Mouse (Mus musculus): ENCODE data around the gene Tspyl3.
A peak's percentile ranks its signal among the peaks of the same experiment; 100 is the strongest.

Tspyl3 gene

DNA sequence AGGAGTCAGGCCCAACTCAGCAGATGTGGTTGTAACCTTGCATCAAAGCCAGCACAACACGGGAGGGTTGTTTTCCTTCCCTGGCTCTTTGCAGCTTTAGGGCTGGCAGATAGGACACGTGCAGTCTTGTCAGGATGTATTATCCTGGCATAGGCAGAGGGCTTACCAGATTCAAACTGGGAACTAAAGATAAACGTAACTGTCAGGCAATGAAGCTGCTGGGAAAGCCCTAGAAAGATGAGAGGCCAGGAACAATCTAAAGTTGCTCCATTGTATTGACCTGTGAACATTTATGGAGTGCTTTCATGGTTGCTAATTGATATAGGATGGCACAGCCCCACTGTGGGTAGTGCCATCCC, 333 bp upstream of the Tspyl3 start:
- DNase-seq, result no peak

DNA sequence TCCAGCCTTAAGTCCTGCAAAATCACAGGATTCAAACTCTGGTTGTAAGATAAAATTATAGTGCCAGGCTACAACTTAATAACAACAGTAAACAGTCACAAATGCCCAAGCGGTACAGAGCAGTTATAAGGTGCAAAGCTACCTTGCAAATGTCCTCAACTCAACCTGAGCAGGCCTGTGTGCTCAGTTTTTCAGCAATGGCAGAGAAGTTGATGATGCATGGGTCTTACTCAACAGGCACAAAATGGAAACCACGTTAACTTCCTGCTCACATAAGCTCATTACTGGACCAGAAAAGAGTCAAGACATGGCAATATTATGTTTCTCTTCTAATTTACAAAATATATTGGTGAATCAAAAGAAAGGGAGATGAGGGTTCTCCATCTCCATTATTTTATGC, 2.7 kb downstream of the Tspyl3 start:
- DNase-seq, result no peak

DNA sequence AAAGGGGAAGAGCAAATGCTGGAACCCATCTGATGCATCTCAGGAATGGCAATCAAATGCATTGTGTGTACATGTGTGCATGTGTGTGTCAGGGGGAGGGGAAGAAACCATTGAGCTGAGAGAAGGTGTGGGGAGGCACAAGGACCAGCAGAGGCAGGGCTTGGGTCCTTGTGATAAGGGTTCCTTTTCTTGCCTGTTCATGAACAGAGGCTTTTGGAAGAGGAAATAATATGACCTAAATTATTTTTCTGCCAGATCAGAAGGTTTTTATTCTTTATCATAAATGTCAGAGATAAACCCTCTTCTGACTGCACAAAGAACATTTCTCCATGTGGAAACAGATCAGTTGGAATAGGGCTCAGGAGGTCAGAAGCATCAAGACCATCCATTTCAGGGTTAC, 3.1 kb downstream of the Tspyl3 start:
- no peak for DNase-seq

DNA sequence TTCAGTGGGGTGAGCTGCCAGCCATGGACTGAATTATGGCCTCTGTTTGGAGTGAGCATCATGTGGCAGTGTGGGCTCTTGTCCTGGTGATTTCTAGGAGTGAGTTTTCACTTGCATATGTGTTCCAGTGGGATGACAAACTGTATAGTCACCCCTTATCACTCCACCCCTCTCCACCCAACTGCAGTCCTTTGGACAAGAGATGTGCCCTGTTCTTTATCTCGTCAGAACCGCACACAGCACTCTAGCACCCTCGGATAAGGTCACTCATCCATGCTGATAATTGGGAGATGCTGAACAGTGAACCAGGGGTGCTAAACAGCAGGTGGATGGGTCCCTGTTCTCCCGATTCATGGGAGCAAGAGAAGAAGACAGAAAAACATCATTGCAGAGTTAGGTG, 3.6 kb downstream of the Tspyl3 start:
- no peak for DNase-seq

DNA sequence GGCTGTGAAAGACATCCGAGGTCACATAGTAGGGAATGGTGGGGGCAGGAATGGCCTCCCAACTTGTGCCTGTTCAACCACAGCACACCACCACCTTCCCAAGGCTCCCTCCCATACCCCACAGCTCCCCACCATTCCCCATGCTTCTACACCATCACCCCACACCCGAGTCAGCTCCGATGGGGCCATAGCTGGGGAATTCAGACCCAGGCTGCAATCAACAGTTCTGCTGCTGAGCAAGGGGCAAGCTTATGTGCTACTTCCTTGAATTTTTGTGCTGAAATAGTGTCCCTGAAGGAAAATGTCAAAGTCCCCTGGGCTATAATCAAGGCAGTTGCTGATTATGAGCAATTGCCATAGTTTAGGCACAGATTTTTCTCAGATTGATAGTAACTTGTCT, 6.7 kb downstream of the Tspyl3 start:
- no peak for DNase-seq

- no peak for DNase-seq
These were observed 7.4 kb downstream of the Tspyl3 start for GRCm38 (mm10) chr2:153217826-153218340.

- DNase-seq, result no peak
These were observed 9.8 kb downstream of the Tspyl3 start for GRCm38 (mm10) chr2:153215421-153215820.

- DNase-seq, result no peak
These were observed 10.4 kb downstream of the Tspyl3 start for GRCm38 (mm10) chr2:153214771-153215259.

DNA sequence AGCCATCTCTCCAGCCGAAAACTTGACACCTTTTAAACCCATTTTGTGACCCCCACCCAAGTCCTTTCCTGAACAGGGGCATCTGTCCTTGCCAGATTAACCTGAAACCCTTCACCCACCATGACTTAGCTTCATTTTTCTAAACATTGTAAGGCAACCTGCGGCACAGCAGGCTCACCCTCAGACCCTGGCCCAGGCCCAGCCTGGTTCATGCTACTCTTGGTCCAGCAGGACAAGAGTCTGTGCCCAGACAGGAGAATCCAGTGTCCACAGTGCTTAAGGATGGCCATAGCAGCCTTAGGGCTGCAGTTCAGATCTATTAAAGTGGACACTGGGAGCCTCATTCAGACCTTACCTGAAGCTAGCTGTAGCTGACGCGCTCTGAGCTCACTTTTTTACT, 11.9 kb downstream of the Tspyl3 start:
- DNase-seq, result no peak

GRCm38 (mm10) chr2:153211451-153211850, 13.8 kb downstream of the Tspyl3 start:
- DNase-seq, result no peak

DNA sequence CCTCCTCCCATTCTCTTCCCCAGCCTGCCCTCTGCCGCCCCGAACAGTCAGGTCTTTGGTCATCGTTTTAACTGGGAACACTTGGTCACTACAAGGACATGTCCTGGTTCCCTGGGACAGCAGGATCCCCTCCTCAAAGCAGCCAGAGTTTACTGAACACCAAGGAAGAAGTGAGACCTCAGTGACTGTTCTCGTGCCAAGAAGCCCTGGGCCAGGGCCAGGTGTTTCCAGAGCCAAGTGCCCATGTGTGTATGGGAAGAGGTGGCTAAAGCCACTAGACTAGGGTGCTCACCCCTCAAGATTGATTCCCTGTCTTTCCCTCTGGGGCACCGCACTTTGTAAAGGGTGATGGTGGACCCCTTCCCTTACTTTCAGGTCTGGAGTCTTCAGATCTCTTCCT, 16.0 kb downstream of the Tspyl3 start:
- peak; percentile 31 for DNase-seq

DNA sequence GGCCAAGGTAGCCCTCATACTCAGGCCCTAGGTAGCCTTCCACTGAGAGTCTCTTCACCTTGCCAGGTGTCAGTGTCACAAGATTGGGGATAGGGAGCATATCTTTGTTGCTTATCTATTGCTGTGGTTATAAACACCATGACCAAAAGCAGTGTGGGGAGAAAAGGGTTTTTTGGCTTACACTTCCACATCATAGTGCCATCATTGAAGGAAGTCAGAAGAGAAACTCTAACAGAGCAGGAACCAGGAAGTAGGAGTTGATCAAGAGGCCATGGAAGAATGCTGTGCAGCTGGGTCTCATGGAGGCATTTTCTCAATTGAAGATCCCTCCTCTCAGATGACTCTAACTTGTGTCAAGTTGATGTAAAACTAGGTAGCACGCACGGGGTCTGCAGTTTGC, 17.1 kb downstream of the Tspyl3 start:
- no peak for DNase-seq

GRCm38 (mm10) chr2:153202766-153203165, 22.5 kb downstream of the Tspyl3 start:
- DNase-seq, result no peak

DNA sequence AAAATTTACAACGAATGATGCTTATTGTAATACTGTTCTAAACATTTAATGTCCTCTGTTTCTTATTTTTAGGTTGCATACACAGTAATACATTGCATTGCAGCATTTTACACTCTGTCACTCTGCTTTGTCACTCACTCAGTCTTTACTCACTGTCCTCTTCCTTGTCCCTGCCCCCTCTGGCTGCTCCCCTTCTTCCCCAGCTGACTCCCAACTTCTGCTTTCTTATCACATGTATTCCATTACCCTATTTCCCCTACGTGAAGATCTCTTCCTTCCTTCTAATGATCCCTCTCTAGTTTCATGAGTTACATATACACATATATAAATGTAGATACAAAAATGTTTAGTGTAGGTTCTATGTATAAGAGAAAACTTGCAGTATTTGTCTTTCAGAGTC, 26.1 kb downstream of the Tspyl3 start:
- no peak for DNase-seq

- no peak for DNase-seq
These were observed 26.8 kb downstream of the Tspyl3 start for GRCm38 (mm10) chr2:153198485-153198884.

DNA sequence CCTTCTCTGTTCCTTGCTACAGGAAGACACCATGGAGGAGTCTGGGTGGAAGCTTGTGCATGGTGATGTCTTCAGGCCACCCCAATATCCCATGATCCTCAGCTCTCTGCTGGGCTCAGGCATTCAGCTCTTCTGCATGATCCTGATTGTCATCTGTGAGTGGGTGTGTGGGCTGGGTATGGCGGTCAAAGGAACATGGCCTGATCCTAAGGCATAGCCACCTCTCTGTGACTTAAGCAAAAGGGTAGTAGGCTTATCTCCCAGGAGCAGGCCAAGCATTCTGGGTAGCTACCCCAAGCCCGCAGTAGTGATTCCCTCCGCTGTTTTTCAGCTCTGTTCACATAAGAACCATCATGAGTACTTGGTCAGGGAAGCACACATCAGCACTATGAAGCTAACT, 31.0 kb downstream of the Tspyl3 start:
- no peak for DNase-seq

GRCm38 (mm10) chr2:153191242-153191641, 34.0 kb downstream of the Tspyl3 start:
- DNase-seq, result no peak

GRCm38 (mm10) chr2:153187848-153188247, 37.4 kb downstream of the Tspyl3 start:
- no peak for DNase-seq

- peak; percentile 21 for DNase-seq
These were observed 39.1 kb downstream of the Tspyl3 start for GRCm38 (mm10) chr2:153186176-153186591.

DNA sequence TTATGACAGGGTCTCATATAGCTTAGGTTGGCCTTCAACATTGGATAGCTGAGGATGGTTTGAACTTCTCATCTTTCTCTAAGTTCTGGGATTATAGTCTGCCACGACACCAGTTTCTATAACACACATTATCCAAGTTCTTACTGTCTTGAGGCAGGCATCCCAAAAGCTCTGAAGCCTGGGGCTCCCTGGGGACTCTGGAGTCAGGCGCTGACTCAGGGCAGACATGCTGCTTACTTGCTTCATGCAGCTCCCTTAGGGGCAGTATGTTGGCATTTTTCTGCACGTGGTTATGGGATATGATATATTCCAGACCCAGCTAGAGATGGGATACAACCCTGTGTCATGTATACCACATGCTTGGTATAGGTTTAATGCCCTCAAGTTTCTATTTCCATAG, 45.3 kb downstream of the Tspyl3 start:
- no peak for DNase-seq

DNA sequence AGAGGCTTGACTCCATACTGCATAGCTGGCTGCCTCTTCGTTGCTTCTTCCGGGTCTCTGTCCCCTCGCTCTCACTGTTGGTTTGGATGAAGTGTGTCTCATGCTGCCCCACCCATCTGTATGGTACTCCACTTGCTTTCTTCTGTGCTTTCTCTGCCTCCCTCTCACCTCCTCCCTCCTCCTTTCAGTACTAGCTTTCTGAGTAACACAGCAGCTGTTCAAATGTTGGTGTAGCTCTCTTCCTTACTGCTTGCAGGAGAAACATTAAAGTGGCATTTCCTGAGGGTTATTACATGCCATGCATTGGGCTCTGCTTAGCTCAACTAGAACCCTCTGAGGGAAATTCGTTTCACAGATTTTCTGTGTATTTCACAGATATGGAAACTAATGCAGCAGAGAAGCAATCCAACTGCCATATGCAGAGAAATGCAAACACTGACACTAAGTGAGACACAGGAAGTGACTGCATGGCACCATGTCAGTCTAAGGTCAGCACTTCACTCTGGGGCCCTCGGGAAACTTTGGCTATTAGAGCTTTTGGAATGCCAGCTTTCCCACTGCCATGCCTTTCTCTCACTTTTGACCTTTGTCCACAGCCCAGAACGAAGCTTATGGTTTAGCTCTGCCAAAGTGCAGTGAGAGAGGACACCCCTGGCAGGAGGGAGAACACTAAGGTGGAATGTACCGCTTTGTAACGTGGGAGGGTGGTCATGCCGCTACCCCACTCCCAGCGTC, 45.9 kb downstream of the Tspyl3 start:
- DNase-seq, result no peak

DNA sequence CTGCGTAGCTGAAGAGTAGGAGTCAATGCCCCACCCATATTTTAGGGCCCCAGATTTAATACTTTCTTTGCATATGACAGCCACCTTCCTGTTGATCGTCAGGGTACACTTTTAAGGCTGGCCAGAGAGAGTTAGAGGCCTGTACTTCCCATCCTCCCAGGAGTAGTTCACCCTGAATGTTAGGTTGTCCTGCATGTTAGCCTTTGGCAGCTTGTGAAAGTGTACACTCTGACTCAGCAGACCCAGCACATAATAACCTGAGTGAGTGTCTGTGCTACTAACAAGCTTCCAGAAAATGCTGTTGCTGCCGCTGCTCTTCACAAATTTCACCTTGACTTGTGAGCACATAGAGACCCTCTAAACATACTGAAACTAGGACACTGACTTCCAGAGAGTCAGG, 48.1 kb downstream of the Tspyl3 start:
- no peak for DNase-seq

DNA sequence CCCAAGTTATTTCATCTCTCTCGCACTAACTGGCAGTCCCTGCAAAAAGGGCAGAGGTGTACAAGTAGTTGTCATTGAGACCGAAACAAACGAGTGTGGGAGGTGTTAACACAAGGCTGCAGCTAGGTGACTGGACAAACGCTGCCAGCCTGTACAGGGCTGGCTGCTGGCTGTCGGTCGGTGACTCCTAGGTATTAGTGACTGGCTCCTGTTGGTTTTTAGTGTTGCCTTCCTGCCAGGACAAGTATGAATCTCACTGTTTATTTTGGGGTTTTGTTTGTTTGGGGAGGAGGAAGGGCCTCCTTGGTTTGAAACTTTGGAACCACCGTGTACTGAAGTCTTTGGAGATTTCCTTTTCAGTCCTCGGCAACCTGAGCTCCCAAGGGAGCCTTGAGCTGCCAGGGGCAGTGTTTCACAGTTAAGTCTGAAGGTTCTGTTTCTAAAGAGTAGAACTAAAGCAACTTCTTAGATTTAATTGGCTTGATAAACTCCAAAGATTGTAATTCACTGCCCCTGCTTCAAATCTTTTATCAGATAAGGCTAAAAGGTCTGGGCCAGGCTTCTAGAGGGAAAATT, 49.2 kb downstream of the Tspyl3 start:
- DNase-seq, result no peak
